Mouse (Mus musculus) left cerebral cortex, postnatal 25 days (tissue): Measurements from ENCODE around the gene Nudt3. TPM values are rescaled to one million over a fixed set of nuclear protein-coding genes. Genes with fewer than 3 reads are reported as not detected.
"Not testable (repeated sequence)": the region's sequence is repeated elsewhere in the genome, so short reads cannot be mapped to it uniquely, and the experiment has no call there.

Experiments
- DNase-seq, 2 experiments: peaks; one replicate each; pipeline ENCODE4 v3.0.0; 2022; ENCODE audit warnings: low spot score in 2 of 2, mixed read lengths in 1 of 2
- intact Hi-C: fragments of 180-260 bp; cut with DNase I; formaldehyde crosslinking; loops from one replicate; pipeline ENCODE4 v1.15.1; 2025
- total RNA-seq, 2 experiments: library from RNA; stranded (reverse); gene quantifications; 2 replicates each; pipeline ENCODE4 v1.2.3; 2021

Gene Nudt3
- 100 to 1,000 TPM; 573 to 611 TPM for total RNA-seq

DNA sequence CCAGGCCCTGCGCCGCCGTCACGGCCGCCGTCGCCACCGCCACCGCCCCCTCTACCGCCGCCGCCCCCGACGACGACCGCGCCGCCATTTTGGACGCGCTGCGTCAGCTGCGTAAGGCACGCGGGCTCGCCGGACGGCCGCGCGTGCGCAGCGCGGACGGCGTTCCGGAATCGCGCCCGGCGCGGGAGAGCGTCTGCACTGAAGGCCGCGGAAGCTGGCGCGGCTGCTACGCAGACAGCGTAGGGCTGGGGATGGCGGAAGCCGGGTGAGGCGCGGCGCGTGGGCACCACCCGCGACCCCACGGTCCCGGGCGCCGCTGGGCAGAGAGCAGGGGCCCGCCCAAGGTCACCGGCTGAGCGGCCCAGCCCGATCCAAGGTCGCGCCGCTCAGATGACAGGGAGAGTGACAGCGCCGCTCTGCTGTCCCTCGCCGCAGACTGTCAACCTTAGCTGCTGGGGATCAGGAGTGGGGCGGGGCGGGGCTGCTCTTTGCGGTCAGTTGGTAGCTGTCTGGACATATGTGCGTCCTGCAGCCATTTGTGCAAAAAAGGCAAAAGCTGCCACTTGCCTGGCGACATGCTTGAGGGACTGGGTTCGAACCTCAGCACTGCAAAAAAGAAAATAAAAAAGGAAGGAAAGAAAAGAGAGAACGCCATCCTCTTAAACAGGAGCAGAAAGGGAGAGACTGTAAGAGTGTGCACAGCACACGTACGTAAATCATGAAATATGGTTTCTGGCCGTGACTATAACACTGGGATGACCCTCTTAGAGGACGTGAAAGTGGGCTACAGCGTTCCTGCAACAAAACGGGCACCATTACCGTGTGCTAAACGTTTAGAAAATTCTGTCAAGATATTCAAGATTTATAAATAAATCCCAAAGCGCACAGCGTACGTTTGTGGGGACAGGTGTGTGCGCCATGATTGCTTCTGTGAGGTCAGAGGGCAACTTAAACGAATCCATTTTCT lies at the start of gene Nudt3:
Gene Nudt3 (minus strand): TSS at position 136 of the 967 bp plus-strand sequence.
- peak; percentile 90 to 91 for DNase-seq
- intact Hi-C loops, result loop anchor here (1.0 kb wide), 1 partner anchor 58 kb away; the partner anchor contains the start of gene AI413582

DNA sequence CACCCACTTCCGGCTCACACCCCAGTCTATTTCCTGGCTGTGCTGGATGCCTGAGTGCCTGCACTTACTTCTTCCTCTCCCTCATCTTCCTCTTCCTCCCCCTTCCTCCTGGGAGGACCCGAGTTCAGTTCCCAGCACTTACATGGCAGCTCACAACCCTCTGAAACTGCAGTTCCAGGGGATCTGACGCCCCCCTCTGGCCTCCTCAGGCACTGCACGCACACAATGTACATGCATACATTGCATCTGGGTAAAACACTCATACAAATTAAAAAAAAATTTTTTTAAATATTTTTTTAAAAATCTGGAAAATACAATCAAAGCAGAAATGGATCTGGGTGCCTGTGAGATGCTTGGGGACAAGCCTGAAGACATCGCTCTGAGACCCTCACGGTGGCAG lies 48.4 kb upstream of the Nudt3 start:
- DNase-seq, result no peak
- intact Hi-C loops, result no loop called here

DNA sequence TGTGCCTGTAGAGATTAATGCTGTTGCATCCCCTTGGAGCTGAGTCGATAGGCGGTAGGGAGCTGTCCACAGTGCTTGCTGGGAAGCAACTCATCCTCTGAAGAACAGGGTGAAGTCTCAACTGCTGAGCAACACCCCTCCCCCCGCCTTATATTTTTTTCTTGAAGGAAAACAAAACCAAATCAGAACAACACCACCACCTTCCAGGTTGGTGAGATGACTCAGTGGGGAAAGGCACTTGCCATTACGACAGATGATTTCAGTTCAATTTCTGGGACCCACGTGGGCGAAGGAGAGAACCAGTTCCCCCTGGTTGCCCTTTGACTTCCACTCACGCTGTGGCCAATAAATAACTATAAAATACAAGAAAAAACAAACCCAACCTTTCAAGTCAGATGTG lies 35.5 kb upstream of the Nudt3 start:
- no peak for DNase-seq
- intact Hi-C loops, result no loop called here

DNA sequence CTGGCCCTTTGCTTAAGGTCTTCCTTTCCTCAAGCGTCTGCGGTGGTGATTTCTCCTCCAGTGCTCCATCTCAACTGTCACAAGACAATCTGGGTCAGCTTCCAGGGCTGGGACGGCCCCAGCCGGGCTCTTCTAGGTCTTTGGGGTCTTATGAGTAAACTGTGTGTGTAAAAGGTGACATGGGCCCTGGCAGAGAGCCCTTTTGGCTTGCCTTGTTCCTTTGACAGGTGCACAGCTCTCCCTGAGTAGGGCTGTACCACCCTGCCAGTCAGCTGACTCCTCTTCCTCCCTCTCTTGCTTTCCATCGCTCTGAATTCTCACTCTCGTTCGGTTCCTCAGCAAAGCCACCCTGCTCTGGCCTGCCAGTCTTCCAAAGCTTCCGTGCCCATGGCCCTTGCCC lies 33.8 kb upstream of the Nudt3 start:
- intact Hi-C loops, result loop anchor here (2.0 kb wide), 1 partner anchor 20 kb away; no protein-coding TSS in a partner anchor
- DNase-seq, result peak; percentile 19 to 52

DNA sequence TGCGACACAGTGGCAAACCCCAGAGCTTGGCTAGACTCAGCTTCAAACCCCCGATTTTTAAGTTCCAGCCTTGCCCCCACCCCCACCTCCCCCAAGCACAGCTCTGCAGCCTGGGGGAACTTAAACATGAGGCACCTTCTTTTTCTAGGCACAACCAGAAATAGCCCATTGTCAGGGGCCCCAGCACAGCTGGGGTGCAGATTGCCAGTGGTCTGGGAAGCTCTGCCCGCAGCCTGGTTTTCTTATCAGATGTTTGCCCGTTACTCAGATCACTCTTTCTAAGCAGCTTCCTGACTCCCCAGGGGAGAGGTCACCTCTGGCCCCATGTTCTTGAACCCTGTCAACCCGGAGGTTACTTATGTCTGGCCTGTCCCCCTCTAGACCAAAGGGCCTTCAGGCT lies 33.1 kb upstream of the Nudt3 start:
- intact Hi-C loops, result loop anchor here (1.0 to 2.0 kb wide), 3 partner anchors 13 to 20 kb away; no protein-coding TSS in a partner anchor
- peak; percentile 20 to 46 for DNase-seq

DNA sequence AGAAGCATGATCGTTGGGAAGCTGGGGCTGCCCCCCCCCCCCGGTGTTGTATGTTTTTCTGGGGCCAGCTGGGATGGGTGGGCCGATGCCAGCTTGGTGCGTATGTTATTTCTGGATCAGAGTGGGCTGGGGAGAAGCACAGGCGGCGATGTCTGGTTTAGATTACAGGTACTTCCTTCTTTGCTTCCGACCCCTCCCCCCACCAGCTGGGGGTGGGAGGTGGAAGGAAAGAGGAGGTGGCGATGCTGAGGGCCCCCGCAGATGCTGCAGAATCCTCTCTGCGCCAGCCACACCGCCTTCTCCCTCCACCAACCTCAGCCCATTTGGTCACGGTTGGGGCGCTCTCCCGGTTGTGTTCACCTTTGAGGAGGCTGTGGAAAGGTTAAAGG lies 32.7 kb upstream of the Nudt3 start:
- intact Hi-C loops, result loop anchor here (1.0 to 2.0 kb wide), 3 partner anchors 13 to 21 kb away; no protein-coding TSS in a partner anchor
- peak; percentile 81 to 88 for DNase-seq

DNA sequence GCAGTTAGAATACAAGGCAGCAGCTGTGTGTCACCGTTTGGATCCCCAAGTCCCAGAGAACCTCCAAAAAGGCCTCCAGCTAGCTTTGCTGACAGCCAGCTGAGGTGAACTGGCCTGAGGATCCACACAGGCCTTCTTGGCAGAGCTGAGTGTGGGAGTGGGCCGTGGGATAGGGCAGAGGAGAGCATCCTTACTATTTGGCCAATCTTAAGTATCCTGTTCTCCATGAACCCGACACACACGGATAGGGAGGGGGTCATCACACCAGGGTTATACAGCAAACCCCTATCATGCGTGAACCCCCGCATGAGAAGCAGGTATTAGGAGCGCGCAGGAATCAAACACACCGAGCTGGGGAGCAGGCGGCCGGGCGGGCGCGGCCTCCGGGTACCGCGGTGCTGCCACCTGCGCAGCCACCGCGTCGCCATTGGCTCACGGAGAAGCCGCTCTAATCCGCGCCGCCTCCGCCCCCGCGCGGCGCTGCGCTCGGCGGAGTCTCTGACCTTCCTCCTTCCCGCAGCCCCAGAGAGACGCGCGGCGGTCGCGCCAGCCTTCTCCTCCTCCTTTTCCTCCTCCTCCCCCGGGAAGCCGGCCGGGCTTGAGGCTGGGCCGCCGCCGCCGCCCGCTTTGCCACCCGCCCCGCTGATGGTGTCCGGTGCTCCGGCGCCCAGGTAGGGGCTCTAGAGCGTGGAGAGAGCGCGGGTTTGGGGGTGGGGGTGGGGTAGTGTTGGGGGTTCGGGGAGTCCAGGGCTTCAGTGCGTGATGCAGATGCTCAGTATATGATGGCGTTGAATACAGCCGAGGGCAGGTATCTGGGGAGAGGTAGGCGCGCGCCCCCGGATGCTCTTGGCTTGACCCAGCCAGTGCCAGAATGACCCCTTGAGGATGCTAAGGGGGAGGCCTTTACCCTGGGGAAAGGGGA lies 32.1 kb upstream of the Nudt3 start, which contains the start of gene Pacsin1:
Gene Pacsin1 (plus strand): TSS at position 421 of the 922 bp plus-strand sequence.
- peak; percentile 86 for DNase-seq
- intact Hi-C loops, result loop anchor here (1.0 to 2.0 kb wide), 4 partner anchors 12 to 29 kb away; no protein-coding TSS in a partner anchor

DNA sequence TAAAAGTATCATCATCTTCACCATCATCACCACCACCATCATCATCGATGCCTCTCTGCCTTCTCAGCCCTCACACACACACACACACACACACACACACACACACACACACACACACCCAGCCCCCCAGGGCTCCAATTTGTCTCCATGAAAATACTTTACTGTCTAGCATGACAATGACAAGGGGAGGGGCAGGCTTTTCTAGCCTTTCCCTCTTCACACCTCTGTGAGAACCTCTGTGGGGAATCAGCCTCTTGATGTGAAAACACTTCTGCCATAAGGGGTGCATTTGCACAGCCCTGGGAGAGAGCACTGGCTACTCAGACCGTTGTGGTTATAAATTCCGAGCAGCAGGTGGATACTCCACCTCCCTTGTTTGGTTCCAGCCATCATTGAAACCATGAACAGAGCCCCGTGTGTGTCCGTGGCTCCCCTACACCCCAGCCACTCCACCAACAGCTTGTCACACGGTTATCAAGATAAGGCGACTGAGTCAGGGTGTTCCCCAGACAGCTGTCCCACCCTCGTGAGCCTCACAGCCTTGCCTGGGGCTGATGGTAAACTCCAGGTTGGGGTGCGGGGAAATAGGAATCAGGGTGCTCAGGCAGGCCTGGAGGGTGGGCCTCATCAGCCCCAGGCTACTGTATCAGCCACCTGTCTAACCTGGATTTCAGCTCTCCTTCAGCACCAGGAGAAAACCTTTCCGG lies 30.1 kb upstream of the Nudt3 start:
- intact Hi-C loops, result no loop called here
- DNase-seq, result no peak

DNA sequence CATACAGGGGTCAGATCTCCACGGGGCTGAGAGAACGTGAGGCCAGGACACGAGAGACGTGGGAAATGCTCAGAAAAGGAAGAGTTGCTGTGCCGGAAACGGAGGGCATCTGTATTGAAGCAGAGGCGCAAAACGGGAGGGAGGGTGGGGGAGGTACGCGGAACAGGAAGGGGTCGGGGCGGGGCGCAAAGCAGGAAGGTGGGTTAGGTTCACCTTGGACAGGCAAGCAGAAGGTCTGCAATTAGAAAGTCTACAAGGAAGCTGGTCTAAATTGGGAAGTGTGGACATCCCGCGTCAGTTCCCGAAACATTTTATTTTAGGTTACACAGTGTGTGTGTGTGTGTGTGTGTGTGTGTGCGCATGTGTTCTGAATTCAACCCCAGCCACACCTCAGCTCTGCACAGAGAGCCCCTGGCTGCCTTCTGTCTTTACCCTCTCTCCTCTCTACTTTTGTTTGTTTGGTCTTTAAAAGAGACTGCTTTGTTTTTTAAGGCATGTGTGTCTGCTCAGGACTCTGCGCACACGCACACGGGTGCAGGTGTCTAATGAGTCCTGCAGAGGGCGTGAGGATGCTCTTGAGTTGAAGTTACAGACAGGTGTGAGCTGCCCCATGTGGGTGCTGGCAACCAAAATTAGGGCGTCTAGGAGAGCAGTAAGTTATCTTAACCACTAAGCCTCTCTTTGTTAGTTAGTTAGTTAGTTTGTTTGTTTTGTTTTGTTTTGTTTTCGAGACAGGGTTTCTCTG lies 28.9 kb upstream of the Nudt3 start:
- intact Hi-C loops, result no loop called here
- no peak for DNase-seq

DNA sequence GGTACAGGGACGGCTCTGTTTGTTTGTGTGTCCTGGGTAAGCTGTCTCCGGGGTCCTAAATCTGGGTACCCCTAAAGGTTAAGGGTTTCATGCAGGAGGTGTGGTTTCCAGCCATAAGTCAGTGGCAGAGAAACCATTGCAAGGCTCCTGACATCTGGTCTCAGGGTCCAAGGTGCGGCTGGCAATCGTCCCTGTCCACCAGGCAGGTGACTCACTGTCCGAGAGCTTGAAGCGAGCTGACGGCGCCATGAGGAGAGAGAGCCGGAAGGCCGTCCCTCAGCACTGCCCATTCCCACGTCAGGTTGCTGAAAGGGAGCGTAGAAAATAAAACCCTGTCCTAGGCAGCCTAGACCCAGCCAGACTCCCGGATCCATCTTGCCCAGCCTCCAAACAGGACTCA lies 27.3 kb upstream of the Nudt3 start:
- DNase-seq, result no peak
- intact Hi-C loops, result loop anchor here (2.0 kb wide), 1 partner anchor 110 kb away; no protein-coding TSS in a partner anchor

DNA sequence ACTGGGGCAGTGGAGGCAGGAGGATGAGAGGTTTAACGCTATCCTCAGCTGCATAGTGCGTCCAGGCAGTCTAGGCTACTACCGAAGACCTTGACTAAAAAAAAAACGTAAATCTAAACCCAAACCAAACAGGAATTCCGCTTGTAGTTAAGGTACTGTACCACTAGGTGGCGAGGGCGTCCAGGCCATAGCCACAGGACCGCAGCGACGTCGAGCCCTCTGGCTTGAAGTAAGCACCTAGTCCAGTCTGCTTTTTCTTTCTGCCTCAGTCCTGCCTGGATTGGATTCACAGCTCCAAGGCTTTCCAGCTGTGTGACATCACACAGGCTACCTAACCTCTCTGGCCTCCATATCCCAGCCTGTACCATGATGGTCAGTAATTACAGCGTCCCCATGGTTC lies 26.9 kb upstream of the Nudt3 start:
- intact Hi-C loops, result loop anchor here (2.0 kb wide), 1 partner anchor 111 kb away; no protein-coding TSS in a partner anchor
- peak; percentile 37 to 68 for DNase-seq

DNA sequence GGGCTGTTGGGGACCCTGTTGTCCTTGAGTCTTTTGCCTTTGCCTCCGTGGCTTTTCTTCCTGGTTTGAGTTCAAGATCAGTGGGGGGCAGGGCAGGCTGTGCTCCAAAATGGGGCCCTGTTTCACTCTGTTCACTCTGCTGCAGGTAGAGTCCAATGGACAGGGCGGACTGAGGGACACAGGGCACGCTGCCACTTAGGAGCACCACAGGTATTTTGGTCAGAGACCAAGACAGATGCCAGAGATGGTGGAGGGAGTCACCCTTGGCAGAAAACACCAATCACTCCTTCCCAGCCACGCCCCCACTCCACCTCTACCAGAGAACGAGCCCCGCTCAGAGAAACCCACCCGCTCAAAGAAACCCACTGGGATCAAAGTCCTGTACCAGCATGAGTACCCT lies 22.5 kb upstream of the Nudt3 start:
- DNase-seq, result no peak
- intact Hi-C loops, result no loop called here

DNA sequence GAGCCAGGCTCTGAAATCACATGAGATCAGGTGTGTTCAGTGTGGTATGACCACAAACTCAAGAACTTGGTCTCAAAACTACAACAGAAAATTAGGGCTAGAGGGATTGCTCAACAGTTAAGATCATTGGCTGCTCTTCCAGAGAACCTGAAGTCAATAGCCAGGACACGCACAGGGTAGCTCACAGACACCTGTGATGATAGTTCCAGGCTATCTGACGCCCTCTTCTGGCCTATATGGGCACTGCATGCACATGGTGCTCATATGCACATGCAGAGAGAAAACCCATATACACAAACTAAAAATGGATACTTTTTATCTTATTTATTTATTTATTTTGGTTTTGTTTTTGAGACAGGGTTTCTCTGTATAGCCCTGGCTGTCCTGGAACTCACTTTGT lies 21.3 kb upstream of the Nudt3 start:
- intact Hi-C loops, result loop anchor here (5.0 kb wide), 1 partner anchor 33 kb away; no protein-coding TSS in a partner anchor
- no peak for DNase-seq

DNA sequence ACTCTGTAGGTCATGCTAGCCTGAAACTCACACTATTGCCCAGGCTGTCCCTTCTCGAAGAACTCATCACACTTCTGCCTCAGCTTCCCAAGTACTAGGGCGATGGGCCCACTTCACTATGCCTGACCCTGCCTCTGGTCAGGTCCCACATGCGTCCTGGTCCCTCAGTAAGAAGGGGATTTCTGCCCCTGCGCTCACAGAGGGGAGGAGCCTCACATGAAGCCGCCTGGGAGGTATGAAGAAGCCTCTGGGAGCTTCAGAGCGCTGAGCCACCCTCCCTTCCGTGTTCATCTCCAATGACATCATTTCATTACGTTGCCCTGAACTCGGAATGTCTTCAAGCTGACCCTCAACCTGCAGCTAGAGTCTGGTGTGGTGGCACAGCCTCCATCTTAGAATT lies 20.5 kb upstream of the Nudt3 start:
- DNase-seq, result no peak
- intact Hi-C loops, result loop anchor here (1.0 to 5.0 kb wide), 2 partner anchors 13 to 34 kb away; no protein-coding TSS in a partner anchor

DNA sequence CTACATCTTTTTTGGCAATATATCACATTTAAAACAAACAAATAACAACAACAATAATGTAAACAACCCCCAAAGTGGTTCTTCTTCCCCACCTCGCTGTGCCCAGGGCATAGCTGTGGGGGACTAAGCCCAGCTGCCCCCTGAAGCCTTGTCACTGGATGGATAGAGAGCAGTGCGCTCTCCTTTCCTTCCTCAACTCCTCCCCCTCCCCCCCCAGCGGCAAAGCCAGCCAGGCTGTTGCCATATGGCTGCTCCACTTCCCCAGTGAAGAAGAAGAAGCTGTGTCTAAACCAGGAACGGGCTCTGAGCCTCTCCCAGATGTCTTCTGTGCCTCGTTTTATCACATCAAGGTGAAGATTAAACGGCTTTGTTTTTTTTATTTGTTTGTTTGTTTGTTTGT lies 19.8 kb upstream of the Nudt3 start:
- peak in 1 of 2 experiments; percentile 77 for DNase-seq
- intact Hi-C loops, result loop anchor here (1.0 to 5.0 kb wide), 2 partner anchors 13 to 34 kb away; no protein-coding TSS in a partner anchor

DNA sequence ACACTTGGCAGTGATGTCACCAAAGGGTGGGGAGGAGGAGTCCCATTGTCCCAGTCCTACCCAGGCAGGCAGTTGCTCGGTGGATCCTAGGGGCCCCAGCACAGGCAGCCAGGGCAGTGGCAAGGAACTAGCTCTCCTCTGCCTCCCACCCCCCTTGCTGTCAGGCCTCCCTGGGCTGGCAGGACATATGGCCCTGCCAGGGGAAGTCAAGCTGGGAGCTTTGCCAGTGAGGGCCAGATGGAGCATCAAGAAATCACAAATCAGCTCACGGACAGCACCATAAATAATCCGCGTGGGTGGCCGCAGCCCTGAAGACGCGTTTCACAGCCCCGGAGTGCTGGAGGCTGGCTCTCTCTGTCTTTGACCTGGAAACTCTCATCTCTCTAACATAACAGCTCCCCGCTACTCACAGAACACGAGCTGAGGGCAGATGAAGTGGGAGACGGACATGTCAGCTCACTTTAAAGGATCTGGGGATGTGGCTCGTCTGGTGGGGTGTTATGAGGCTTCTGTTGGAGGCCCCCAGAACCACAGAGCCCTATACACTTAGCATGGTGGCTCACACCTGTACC lies 19.3 kb upstream of the Nudt3 start:
- intact Hi-C loops, result loop anchor here (1.0 to 5.0 kb wide), 2 partner anchors 14 to 35 kb away; no protein-coding TSS in a partner anchor
- peak; percentile 85 to 96 for DNase-seq

DNA sequence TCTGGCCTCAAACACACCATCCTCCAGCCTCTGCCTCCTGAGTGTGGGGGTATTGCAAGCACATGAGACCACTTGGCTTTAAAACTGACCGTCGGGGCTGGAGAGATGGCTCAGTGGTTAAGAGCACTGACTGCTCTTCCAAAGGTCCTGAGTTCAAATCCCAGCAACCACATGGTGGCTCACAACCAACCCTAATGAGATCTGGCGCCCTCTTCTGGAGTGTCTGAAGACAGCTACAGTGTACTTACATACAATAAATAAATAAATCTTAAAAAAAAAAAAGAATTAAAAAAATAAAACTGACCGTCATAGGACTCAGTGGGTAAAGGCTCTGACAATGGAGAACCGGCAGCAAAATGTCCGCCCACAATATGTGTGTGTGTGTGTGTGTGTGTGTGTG lies 16.6 kb upstream of the Nudt3 start:
- intact Hi-C loops, result loop anchor here (1.0 to 5.0 kb wide), 3 partner anchors 16 to 37 kb away; no protein-coding TSS in a partner anchor
- not testable (repeated sequence) for DNase-seq

DNA sequence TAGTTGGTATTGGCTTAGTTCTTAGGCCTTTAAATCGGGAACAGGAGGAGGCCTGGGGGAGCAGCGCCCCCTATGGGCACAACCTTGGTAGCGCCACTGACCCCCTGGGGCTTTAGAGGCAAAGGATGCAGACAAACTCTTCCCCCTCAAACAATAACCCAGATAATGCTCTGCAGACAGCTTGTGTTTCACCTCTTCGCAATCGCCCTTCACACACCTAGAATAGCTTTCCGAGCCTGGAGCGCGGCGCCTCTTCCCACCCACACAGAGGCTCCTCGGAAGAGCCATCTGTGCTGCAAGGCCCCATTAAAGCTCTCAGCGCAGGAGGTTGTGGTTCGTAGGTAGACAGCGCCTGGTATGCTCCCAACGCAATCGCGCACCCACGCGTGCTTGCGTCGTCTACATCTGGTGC lies 15.6 kb upstream of the Nudt3 start:
- DNase-seq, result peak; percentile 81 to 95
- intact Hi-C loops, result loop anchor here (1.0 to 2.0 kb wide), 2 partner anchors 17 to 28 kb away; no protein-coding TSS in a partner anchor
